Comparison of ENCODE assay signal across 8 mouse cellular contexts in the genomic region with DNA sequence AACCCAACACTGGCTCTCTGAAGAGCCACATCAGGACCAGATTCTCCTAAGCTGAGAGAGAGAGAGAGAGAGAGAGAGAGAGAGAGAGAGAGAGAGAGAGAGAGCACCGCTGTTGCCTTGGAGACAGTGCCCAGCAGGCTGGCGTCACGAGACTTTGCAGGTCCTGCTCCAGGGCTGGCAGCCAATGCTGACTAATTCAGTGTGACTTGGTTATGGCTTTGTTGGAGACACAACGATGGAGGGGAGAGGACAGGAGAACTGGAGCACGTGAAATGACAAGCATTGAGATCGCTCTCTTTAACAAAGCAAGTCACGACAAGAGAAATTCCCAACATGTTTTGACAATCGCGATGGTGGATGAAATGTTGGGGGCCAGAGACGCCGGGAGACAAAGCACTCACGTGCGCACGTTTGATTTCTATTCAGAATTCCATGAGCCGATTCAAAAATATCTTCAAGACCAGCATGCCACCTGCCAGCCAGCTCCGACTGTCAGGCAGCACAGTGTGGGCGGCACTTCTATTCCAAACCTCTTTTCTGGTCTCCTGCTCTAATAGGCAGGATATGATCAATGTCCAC. TPM values are rescaled to one million over a fixed set of nuclear protein-coding genes. Genes with fewer than 3 reads are reported as not detected.
DNase-seq lines count a peak whose midpoint lies in the region; ATAC-seq lines count a peak whose summit lies in the region.

No protein-coding gene starts in this region.

- intact Hi-C loops in heart, postnatal 14 days (cut with DNase I), result loop anchor here (5.0 to 10.0 kb wide), 2 partner anchors 82 to 515 kb away; no protein-coding TSS in a partner anchor

- peaks cover 35% of the 10 kb centered on the region for H3K4me1 ChIP-seq in embryonic facial prominence, embryonic 15.5 days
- peaks cover 27% of the 10 kb centered on the region for H3K4me1 ChIP-seq in midbrain, embryonic 12.5 days

- peak overlapping the region; percentile 45 for H3K4me2 ChIP-seq in embryonic facial prominence, embryonic 15.5 days (replicated peaks)
- peak overlapping the region; percentile 48 for H3K4me2 ChIP-seq in midbrain, embryonic 12.5 days (replicated peaks)

- 15% methylated on average over 17 of the region's 17 CpGs for WGBS in embryonic facial prominence, embryonic 15.5 days
- 32% methylated on average over 17 of the region's 17 CpGs for WGBS in midbrain, embryonic 12.5 days

- no peak overlapping the region for H3K27ac ChIP-seq in embryonic facial prominence, embryonic 15.5 days (replicated peaks)
- H3K27ac ChIP-seq in midbrain, embryonic 12.5 days (replicated peaks), result peak overlapping the region; percentile 63

- H3K9me3 ChIP-seq in embryonic facial prominence, embryonic 15.5 days (replicated peaks), result no peaks in the 10 kb centered on the region
- H3K9me3 ChIP-seq in midbrain, embryonic 12.5 days, result no peaks in the 10 kb centered on the region

- peak; percentile 41 for DNase-seq in ovary, postnatal 36 days (ENCODE audit: low spot score)
- DNase-seq in ovary, postnatal 10 days (ENCODE audit: low spot score), result no peak
- DNase-seq in heart, postnatal 14 days, result peak; percentile 66 to 68
- DNase-seq in layer of hippocampus, postnatal 14 days (ENCODE audit: low spot score in 2 of 2), result peak; percentile 83 to 89
- peak; percentile 92 for DNase-seq in telencephalon, adult 2 months (ENCODE audit: low read depth, low spot score)
- no peak for DNase-seq in T-cell, adult 2 months (ENCODE audit: low spot score)

- H3K9ac ChIP-seq in embryonic facial prominence, embryonic 15.5 days, result no peak overlapping the region
- 0 out of 2 replicates have a peak overlapping the region, but pooled peaks have one; percentile 4 for H3K9ac ChIP-seq in midbrain, embryonic 12.5 days (replicated peaks)

- no peaks in the 10 kb centered on the region for H3K36me3 ChIP-seq in embryonic facial prominence, embryonic 15.5 days
- H3K36me3 ChIP-seq in midbrain, embryonic 12.5 days, result no peaks in the 10 kb centered on the region

- no peaks in the 10 kb centered on the region for H3K27me3 ChIP-seq in embryonic facial prominence, embryonic 15.5 days
- peaks cover 21% of the 10 kb centered on the region; the same call in 1 of the 2 replicates for H3K27me3 ChIP-seq in midbrain, embryonic 12.5 days

- peak overlapping the region; percentile 16 for H3K4me3 ChIP-seq in embryonic facial prominence, embryonic 15.5 days (replicated peaks)
- H3K4me3 ChIP-seq in midbrain, embryonic 12.5 days, result peak overlapping the region; percentile 24

- ATAC-seq in embryonic facial prominence, embryonic 15.5 days (ENCODE audit: insufficient number of reproducible peaks, low FRiP score, low TSS enrichment, low read depth), result no peak
- ATAC-seq in midbrain, embryonic 12.5 days (ENCODE audit: low FRiP score, low read depth), result peak; percentile 92

RNA-seq across cellular contexts. Expression of gene Mis18a, which starts 17.4 kb away (rescaled TPM):
- 53.6 and 55.3 TPM in 2 replicates for polyA plus RNA-seq in embryonic facial prominence, embryonic 15.5 days (2015; fragmentation: Nextera tagmentation; extraction: Ambion mirVana)
- 1 to 10 TPM; 4.6 to 5.7 TPM for total RNA-seq in heart, postnatal 14 days (2021)
- 1 to 10 TPM; 7.9 to 9.2 TPM for total RNA-seq in layer of hippocampus, postnatal 14 days (2021)
- polyA plus RNA-seq in midbrain, embryonic 12.5 days (2016; fragmentation: Nextera tagmentation; extraction: Ambion mirVana), result 60.4 and 62.7 TPM in 2 replicates

RNA-seq across cellular contexts. Expression of gene Mrap, which starts 28.2 kb away (rescaled TPM):
- 0.21 and 0.34 TPM in 2 replicates for polyA plus RNA-seq in embryonic facial prominence, embryonic 15.5 days (2015; fragmentation: Nextera tagmentation; extraction: Ambion mirVana)
- 10 to 100 TPM; 16.5 to 18.8 TPM for total RNA-seq in heart, postnatal 14 days (2021)
- total RNA-seq in layer of hippocampus, postnatal 14 days (2021), result 1 to 10 TPM in 1 of 2 experiments, under 1 TPM in 1; 0.67 to 1.1 TPM
- not detected in 2 replicates for polyA plus RNA-seq in midbrain, embryonic 12.5 days (2016; fragmentation: Nextera tagmentation; extraction: Ambion mirVana)

Comparison
In these comparisons a context has a peak if more than half of its experiments do, and no peak if none do; other contexts are left out.
1. DNase-seq: peak in ovary, postnatal 36 days (single experiment), heart, postnatal 14 days (2 of 2), layer of hippocampus, postnatal 14 days (2 of 2) and telencephalon, adult 2 months (single experiment); none in ovary, postnatal 10 days (single experiment) and T-cell, adult 2 months (single experiment).
2. RNA of gene Mrap, which starts 28.2 kb away (total RNA-seq): 16.5 to 18.8 TPM in heart, postnatal 14 days; 0.67 to 1.1 TPM in layer of hippocampus, postnatal 14 days; every median in the first group is over 4 times any median in the second.